Mouse (Mus musculus): Measurements from ENCODE around the gene Gabrg1.

The Gabrg1 gene

GRCm38 (mm10) chr5:70842192-70843095 lies at the start of gene Gabrg1:
Gabrg1 (minus strand) TSS chr5:70842617.
- no peak for DNase-seq (ENCODE audit: low spot score)

GRCm38 (mm10) chr5:70884026-70884425 lies 41.6 kb upstream of the Gabrg1 start:
- DNase-seq (ENCODE audit: low spot score) = no peak

- no peak for DNase-seq (ENCODE audit: low spot score)
These were observed 27.7 kb upstream of the Gabrg1 start for GRCm38 (mm10) chr5:70870081-70870480.

- DNase-seq (ENCODE audit: low spot score) = no peak
These were observed 798 bp upstream of the Gabrg1 start for GRCm38 (mm10) chr5:70843096-70843734.

- DNase-seq (ENCODE audit: low spot score) = no peak
These were observed 23.7 kb downstream of the Gabrg1 start for GRCm38 (mm10) chr5:70818681-70819080.

- no peak for DNase-seq (ENCODE audit: low spot score)
These were observed 106.3 kb downstream of the Gabrg1 start for GRCm38 (mm10) chr5:70736156-70736555.

GRCm38 (mm10) chr5:70704361-70704760 lies 138.1 kb downstream of the Gabrg1 start:
- DNase-seq (ENCODE audit: low spot score) = no peak
